Mouse (Mus musculus): ENCODE results near the gene Mef2d.

DNA sequence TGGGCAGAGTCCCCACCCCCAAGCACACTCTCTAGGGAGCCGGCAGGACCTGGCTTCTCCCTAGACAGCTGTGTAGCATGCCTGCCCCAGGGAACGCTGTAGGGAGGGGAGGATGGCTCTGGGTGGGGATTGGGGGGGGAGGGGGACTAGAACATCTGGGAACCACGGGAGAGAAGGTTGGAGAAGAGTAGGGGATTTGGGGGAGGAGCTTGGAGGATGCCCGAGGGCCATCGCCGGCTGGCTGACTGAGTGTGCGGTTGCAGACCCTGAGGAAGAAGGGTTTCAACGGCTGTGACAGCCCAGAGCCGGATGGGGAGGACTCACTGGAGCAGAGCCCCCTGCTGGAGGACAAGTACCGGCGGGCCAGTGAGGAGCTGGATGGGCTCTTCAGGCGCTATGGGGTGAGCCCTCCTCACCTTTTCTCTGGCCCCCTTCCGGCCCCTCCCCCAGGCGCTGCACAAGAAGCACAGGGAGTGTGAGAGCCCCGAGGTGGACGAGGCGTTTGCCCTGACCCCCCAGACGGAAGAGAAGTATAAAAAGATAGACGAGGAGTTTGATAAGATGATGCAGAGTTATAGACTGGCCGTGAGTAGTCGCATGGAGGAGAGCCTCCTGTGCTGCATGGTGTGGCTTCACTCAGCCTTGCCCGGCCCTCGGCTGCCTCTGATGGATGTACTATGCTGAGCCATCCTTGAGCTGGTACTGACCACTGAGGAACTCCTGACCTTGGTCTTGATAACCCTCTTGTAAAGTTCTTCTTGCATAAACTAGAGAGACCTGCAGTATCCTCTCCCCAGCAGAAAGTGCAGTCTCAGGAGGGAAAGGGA, 15.8 kb downstream of the Mef2d start:
- TF ChIP-seq POLR2A (IDR thresholded peaks at IDR 0.05; ENCODE audit: low read depth, low read length) (no peak), CTCF (IDR thresholded peaks at IDR 0.05; ENCODE audit: extremely low read depth, insufficient read depth, insufficient read length, insufficient replicate concordance) (peak; percentile 67)

Measured in spleen, adult 2 months (tissue).